ENCODE assay signal across 1 mouse cellular context in the genomic region with DNA sequence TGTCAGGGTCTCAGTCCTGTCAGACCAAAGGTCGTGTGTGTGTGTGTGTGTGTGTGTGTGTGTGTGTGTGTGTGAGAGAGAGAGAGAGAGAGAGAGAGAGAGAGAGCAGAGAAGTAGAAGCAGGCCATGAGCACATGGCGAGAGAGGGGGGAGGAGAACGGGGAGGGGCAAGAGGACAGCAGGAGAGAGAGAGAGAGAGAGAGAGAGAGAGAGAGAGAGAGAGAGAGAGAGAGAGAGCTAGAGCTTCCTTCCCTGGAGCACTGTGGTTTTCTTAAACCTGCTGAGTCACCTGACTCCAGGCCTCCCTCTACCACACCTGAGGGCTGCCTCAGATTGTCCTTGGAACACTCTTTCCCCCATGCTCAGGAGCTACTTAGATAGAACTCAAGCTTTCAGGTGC.
TF ChIP-seq lines count a peak whose summit lies in the region.

No protein-coding gene starts in this region.

TF ChIP-seq in CH12.LX, 34 proteins besides CTCF, POLR2A, EP300 and RAD21 (continued from another document):
- peak; percentile 59 for TF ChIP-seq ZMIZ1 (IDR thresholded peaks at IDR 0.05; ENCODE audit: low read depth, low read length)
- 0 out of 2 replicates have a peak, but pooled peaks have one; percentile 33 for TF ChIP-seq TBP (conservative IDR thresholded peaks at IDR 0.05; ENCODE audit: low read depth, low read length)
- TF ChIP-seq MAFK (IDR thresholded peaks at IDR 0.05; ENCODE audit: insufficient replicate concordance, low read length), result peak; percentile 25; the same call in 1 of the 2 replicates
- TF ChIP-seq MAZ (IDR thresholded peaks at IDR 0.05; ENCODE audit: low read depth, low read length), result peak; percentile 89
- peak; percentile 88 for TF ChIP-seq MAX (IDR thresholded peaks at IDR 0.05; ENCODE audit: low read length)
